Mouse (Mus musculus) midbrain, embryonic 11.5 days (tissue): ENCODE measurements around the gene Sec16a. TPM values are rescaled to one million over a fixed set of nuclear protein-coding genes. Genes with fewer than 3 reads are reported as not detected.

Source experiments
- ATAC-seq: fragments of 200-750 bp; cut with Nextera tagmentation; 2 replicates; pipeline ENCODE4 v1.8.0; 2017; ENCODE audit warnings: moderate TSS enrichment, moderate library complexity; ENCODE audit not compliant: low FRiP score
- DNase-seq: peaks from one replicate; pipeline ENCODE4 v3.0.0; 2015; ENCODE audit warnings: low spot score; ENCODE audit errors: missing footprints
- H3K27ac ChIP-seq: fragments of 300-500 bp; sonication (generic); 2 replicates; pipeline ENCODE4 v1.5.1; 2014; ENCODE audit warnings: low read depth, low read length
- H3K27me3 ChIP-seq: fragments of 300-500 bp; sonication (generic); 2 replicates; pipeline ENCODE4 v1.6.1; 2014; ENCODE audit warnings: mild to moderate bottlenecking, low read length, moderate library complexity, mixed read lengths; ENCODE audit not compliant: control insufficient read depth, insufficient read depth
- H3K36me3 ChIP-seq: fragments of 300-500 bp; sonication (generic); 2 replicates; pipeline ENCODE4 v1.6.1; 2014; ENCODE audit warnings: mild to moderate bottlenecking, low read length, moderate library complexity, mixed read lengths; ENCODE audit not compliant: control insufficient read depth, insufficient read depth
- H3K4me1 ChIP-seq: fragments of 300-500 bp; sonication (generic); 2 replicates; pipeline ENCODE4 v1.6.1; 2014; ENCODE audit warnings: low read length; ENCODE audit not compliant: control insufficient read depth, insufficient read depth
- H3K4me2 ChIP-seq: fragments of 300-500 bp; sonication (generic); 2 replicates; pipeline ENCODE4 v1.6.1; 2014; ENCODE audit warnings: mild to moderate bottlenecking, moderate library complexity
- H3K4me3 ChIP-seq: fragments of 300-500 bp; sonication (generic); 2 replicates; pipeline ENCODE4 v1.5.1; 2014; ENCODE audit warnings: low read depth, low read length
- H3K9ac ChIP-seq: fragments of 300-500 bp; sonication (generic); 2 replicates; pipeline ENCODE4 v1.6.1; 2014; ENCODE audit warnings: low read length
- H3K9me3 ChIP-seq: fragments of 300-500 bp; sonication (generic); 2 replicates; pipeline ENCODE4 v1.6.1; 2016; ENCODE audit warnings: low read length; ENCODE audit not compliant: control insufficient read depth
- WGBS: fragments of 180-500 bp; shearing (Covaris S2); extraction: QIAGEN DNeasy Blood & Tissue Kit; methylation state at CpG from one replicate; pipeline ENCODE4 v1.1.7; 2014; 5-methylcytosine and 5-hydroxymethylcytosine counted together
- polyA plus RNA-seq: library from polyadenylated mRNA; unstranded; fragments of >200 nt; fragmentation: Nextera tagmentation; extraction: Ambion mirVana; gene quantifications from 2 replicates; pipeline ENCODE4 v1.2.1, GENCODE M21; 2014

Gene Sec16a
- polyA plus RNA-seq, 1 experiment from 2014 or later: 28.2 TPM

- DNase-seq (peak; percentile 93), ATAC-seq (no peak)
- peak overlapping the region; percentile 47 for H3K4me2 ChIP-seq
- peaks cover 75% of the 10 kb centered on the region for H3K4me1 ChIP-seq
- H3K9me3 ChIP-seq: no peaks in the 10 kb centered on the region
- peak overlapping the region; percentile 60 for H3K9ac ChIP-seq
- H3K4me3 ChIP-seq: 0 out of 2 replicates have a peak overlapping the region, but pooled peaks have one; percentile 11
- 14% methylated on average over 5 of the region's 5 CpGs for WGBS
- H3K27ac ChIP-seq: peak overlapping the region; percentile 100
- H3K36me3 ChIP-seq: peaks cover 24% of the 10 kb centered on the region
- no peaks in the 10 kb centered on the region for H3K27me3 ChIP-seq
Measured at GRCm38 (mm10) chr2:26486264-26486810, 41.3 kb upstream of the Sec16a start.

- WGBS: 13% methylated on average over 7 of the region's 7 CpGs
- Histone ChIP-seq H3K9ac (peak overlapping the region; percentile 60), H3K9me3 (no peaks in the 10 kb centered on the region), H3K36me3 (peaks cover 29% of the 10 kb centered on the region), H3K27ac (peak overlapping the region; percentile 100), H3K27me3 (no peaks in the 10 kb centered on the region), H3K4me1 (peaks cover 69% of the 10 kb centered on the region), H3K4me2 (peak overlapping the region; percentile 47), H3K4me3 (0 out of 2 replicates have a peak overlapping the region, but pooled peaks have one; percentile 11)
- peak; percentile 96 for DNase-seq
- peak; percentile 62 for ATAC-seq
Measured at GRCm38 (mm10) chr2:26485710-26486109, 40.7 kb upstream of the Sec16a start.

GRCm38 (mm10) chr2:26485278-26485677, 40.3 kb upstream of the Sec16a start:
- H3K4me3 ChIP-seq: no peak overlapping the region
- peak overlapping the region; percentile 100 for H3K27ac ChIP-seq
- ATAC-seq (peak; percentile 17), DNase-seq (no peak)
- no peaks in the 10 kb centered on the region for H3K27me3 ChIP-seq
- peak overlapping the region; percentile 47 for H3K4me2 ChIP-seq
- peaks cover 32% of the 10 kb centered on the region for H3K36me3 ChIP-seq
- H3K9me3 ChIP-seq: no peaks in the 10 kb centered on the region
- peak overlapping the region; percentile 34 for H3K9ac ChIP-seq
- peaks cover 65% of the 10 kb centered on the region for H3K4me1 ChIP-seq
- 65% methylated on average over 9 of the region's 9 CpGs for WGBS

- H3K9me3 ChIP-seq: no peaks in the 10 kb centered on the region
- no peak overlapping the region for H3K27ac ChIP-seq
- H3K9ac ChIP-seq: no peak overlapping the region
- H3K27me3 ChIP-seq: no peaks in the 10 kb centered on the region
- WGBS: 91% methylated on average over 10 of the region's 10 CpGs
- H3K36me3 ChIP-seq: peaks cover 42% of the 10 kb centered on the region
- no peak overlapping the region for H3K4me2 ChIP-seq
- no peak for ATAC-seq
- no peak for DNase-seq
- no peak overlapping the region for H3K4me3 ChIP-seq
- peaks cover 59% of the 10 kb centered on the region for H3K4me1 ChIP-seq
Measured at GRCm38 (mm10) chr2:26484169-26484568, 39.2 kb upstream of the Sec16a start.

- H3K4me1 ChIP-seq: peaks cover 59% of the 10 kb centered on the region
- H3K4me2 ChIP-seq: no peak overlapping the region
- no peak for ATAC-seq
- H3K27ac ChIP-seq: no peak overlapping the region
- H3K27me3 ChIP-seq: no peaks in the 10 kb centered on the region
- H3K36me3 ChIP-seq: peaks cover 51% of the 10 kb centered on the region
- no peak overlapping the region for H3K4me3 ChIP-seq
- no peaks in the 10 kb centered on the region for H3K9me3 ChIP-seq
- H3K9ac ChIP-seq: no peak overlapping the region
- WGBS: 68% methylated on average over 13 of the region's 13 CpGs
- no peak for DNase-seq
Measured at GRCm38 (mm10) chr2:26483230-26483869, 38.3 kb upstream of the Sec16a start.

- Histone ChIP-seq H3K4me1 (peaks cover 55% of the 10 kb centered on the region), H3K27me3 (no peaks in the 10 kb centered on the region), H3K36me3 (peaks cover 56% of the 10 kb centered on the region), H3K9ac (no peak overlapping the region), H3K4me3 (no peak overlapping the region), H3K9me3 (no peaks in the 10 kb centered on the region), H3K4me2 (no peak overlapping the region), H3K27ac (no peak overlapping the region; the same call in 1 of the 2 replicates)
- ATAC-seq: no peak
- 93% methylated on average over 3 of the region's 3 CpGs for WGBS
- DNase-seq: no peak
Measured at GRCm38 (mm10) chr2:26482824-26483223, 37.8 kb upstream of the Sec16a start.

GRCm38 (mm10) chr2:26481724-26482495, 36.9 kb upstream of the Sec16a start:
- Histone ChIP-seq H3K36me3 (peaks cover 63% of the 10 kb centered on the region), H3K9ac (no peak overlapping the region), H3K27me3 (no peaks in the 10 kb centered on the region), H3K9me3 (no peaks in the 10 kb centered on the region), H3K4me2 (no peak overlapping the region), H3K4me3 (no peak overlapping the region), H3K27ac (peak overlapping the region; percentile 20; the same call in 1 of the 2 replicates), H3K4me1 (peaks cover 46% of the 10 kb centered on the region)
- 86% methylated on average over 10 of the region's 10 CpGs for WGBS
- DNase-seq (no peak), ATAC-seq (no peak)

GRCm38 (mm10) chr2:26480911-26481310, 35.9 kb upstream of the Sec16a start:
- Histone ChIP-seq H3K9ac (no peak overlapping the region), H3K9me3 (no peaks in the 10 kb centered on the region), H3K4me3 (no peak overlapping the region), H3K27me3 (no peaks in the 10 kb centered on the region), H3K4me1 (peaks cover 43% of the 10 kb centered on the region), H3K36me3 (peaks cover 72% of the 10 kb centered on the region), H3K27ac (no peak overlapping the region), H3K4me2 (no peak overlapping the region)
- no peak for DNase-seq
- 93% methylated on average over 12 of the region's 12 CpGs for WGBS
- ATAC-seq: no peak

GRCm38 (mm10) chr2:26478685-26479205, 33.7 kb upstream of the Sec16a start:
- DNase-seq (peak; percentile 93), ATAC-seq (peak; percentile 77)
- Histone ChIP-seq H3K9ac (no peak overlapping the region), H3K4me3 (no peak overlapping the region), H3K27me3 (no peaks in the 10 kb centered on the region), H3K4me1 (peaks cover 32% of the 10 kb centered on the region), H3K27ac (peak overlapping the region; percentile 22), H3K4me2 (no peak overlapping the region), H3K9me3 (no peaks in the 10 kb centered on the region), H3K36me3 (peaks cover 76% of the 10 kb centered on the region)
- WGBS: 81% methylated on average over 2 of the region's 2 CpGs
